Mouse (Mus musculus): ENCODE measurements at regions not wholly inside any gene's neighbourhood (a gene's known extent, or its start where the extent isn't known, plus 50 kb on each side); places are given as distances from the start of the nearest gene placed in this dataset.
"Not testable (repeated sequence)": the region's sequence is repeated elsewhere in the genome, so short reads cannot be mapped to it uniquely, and the experiment has no call there.

DNA sequence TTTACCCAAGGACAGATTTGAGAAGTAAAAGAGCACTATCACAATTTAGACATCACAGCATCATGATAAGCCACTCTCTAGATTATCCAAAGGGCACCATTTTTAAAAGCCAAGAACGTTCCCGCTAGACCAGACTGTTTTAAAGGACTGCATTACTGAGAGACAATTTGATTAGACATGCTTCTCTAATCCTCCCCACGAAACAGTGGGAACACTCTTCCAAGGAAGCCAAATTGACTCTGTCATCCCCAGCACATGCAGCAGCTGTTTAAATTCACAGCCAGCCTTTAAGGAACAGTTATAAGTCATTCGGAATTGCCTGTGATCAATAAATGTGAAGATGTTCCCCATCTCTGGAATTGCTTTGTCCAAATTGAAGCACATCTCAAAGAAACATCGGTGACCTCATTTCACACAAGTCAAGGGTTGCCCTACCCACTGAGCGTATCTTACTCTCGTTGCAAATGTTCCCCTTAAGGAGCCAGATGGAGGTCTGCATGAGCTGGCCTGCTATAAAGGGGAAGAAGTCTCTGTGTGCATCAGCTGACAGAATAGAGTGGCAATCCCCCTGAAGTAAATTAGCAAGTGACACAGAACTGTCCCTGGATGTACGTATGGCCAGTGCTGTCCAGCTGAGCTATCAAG is 393.2 kb downstream of the Pid1 start:
- DNase-seq (ENCODE audit: low read depth, low spot score), result no peak

- DNase-seq (ENCODE audit: low read depth, low spot score), result not testable (repeated sequence)
Measured at GRCm38 (mm10) chr1:83964631-83965030, 399.3 kb downstream of the Pid1 start.

GRCm38 (mm10) chr1:83961761-83962160 is 402.2 kb downstream of the Pid1 start:
- DNase-seq (ENCODE audit: low read depth, low spot score), result no peak

DNA sequence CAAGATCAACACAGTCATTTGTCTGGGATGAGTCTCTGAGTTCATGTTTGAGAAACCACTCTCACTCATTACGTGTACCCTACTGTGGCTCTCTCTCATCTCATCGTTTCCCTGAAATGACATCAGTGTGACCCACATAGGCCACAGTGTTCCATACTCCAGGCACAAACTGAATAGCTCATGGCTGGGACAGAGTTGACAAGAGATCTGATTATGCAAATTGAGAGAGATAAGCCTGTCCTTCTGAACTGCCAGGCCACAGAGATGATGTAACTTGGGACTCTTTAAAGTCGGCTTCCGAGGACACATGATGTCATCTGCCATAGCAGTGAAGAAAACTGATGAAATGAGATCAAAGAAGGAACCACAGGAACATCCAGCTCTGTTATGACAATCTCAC is 404.2 kb downstream of the Pid1 start:
- DNase-seq (ENCODE audit: low read depth, low spot score), result no peak

DNA sequence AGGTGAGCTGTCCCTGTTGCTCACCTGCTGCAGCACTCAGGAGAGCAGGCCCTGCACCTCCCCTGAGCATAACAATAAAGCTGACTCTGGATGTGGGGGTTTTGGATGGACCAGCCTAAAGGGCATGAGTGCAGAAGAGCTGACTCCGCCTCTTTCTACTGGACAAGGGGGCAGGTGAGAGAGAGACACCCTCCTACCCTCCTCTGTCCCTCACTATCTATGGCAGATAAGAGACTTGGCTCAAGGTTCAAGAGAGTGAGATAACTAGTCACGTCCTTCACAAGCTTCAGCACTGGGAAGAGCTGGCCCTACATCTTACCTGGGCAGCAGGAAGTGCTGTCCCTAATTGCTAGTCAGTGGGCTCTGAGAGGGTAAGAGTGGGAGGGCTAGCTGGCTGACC is 441.1 kb downstream of the Pid1 start:
- DNase-seq (ENCODE audit: low read depth, low spot score), result no peak

GRCm38 (mm10) chr1:83915454-83915853 is 448.5 kb downstream of the Pid1 start:
- DNase-seq (ENCODE audit: low read depth, low spot score), result no peak

DNA sequence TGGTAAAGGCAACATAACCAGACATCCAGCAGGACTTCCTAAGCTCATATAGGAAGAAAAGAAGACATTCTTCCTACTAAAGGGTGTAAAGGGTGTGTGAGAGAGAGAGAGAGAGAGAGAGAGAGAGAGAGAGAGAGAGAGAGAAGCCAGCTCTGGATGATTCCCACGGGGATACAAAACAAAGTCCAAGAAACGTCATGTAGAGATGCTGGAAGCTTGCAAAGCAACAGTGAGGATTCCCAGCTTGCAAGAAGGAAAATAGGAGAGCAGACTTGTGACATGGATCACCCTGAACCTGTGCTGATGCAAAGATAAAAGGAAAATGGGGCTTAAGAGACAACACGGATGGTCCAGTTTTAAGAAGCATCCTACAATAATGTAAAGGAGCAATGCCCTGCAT is 456.6 kb downstream of the Pid1 start:
- no peak for DNase-seq (ENCODE audit: low read depth, low spot score)

DNA sequence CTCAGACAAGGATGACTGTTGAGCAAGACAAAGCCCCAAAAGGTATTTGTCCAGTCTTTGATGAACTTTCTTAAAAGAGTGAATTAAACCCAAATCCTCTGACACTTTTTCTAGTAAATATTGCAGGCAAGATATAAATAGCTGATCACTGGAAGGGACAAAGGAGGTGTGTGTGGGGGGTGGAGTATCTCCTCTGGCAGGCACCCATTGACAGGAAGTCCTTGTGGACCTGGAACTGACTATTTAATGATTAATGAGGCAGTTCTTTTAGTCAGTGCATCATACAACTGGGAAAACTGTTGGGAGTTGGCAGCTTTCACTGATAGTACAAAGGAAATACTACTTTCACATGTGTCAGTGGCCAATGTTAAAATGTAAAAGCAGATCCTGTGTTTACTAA is 457.1 kb downstream of the Pid1 start:
- DNase-seq (ENCODE audit: low read depth, low spot score), result no peak

- no peak for DNase-seq (ENCODE audit: low read depth, low spot score)
Measured at GRCm38 (mm10) chr1:83900135-83900534, 463.8 kb downstream of the Pid1 start.

GRCm38 (mm10) chr1:83896650-83897049 is 467.3 kb downstream of the Pid1 start:
- DNase-seq (ENCODE audit: low read depth, low spot score), result no peak

- DNase-seq (ENCODE audit: low read depth, low spot score), result no peak
Measured at GRCm38 (mm10) chr1:83879109-83879399, 471.1 kb upstream of the Sphkap start.

DNA sequence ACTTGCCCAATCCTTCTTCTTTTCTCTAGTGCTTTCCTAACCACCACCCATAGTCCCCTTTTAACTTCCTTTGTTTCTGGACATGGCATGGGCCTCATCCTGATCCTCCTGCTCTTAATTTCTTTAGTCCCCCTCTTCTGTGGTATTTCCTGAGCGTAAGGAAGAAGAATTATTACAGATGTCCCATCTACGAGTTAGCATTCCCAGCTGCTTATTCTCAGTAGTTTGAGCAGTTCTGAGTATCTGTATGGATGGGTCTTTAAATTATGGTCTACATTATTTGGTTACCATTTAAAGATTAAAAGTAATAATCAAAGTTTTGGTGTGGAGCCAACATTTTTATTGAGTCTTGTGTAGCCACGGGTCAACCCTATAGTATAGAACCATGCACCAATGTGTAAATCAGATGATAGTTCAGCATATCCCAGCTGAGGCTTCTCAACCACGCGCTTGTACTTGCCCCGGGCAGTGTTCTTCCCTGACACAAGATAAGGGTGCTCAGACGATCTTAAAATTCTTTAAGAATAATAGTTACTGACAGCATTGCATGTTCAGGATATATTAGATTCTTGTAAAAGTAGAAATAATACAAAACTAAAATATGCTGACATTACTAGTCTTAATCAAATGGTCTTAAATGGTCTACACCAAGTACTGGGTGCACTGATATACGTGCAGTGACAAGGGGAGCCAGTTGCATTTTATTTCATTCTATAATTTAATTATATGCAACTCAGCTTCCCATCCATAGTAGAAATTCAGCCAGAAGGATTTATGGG is 470.5 kb upstream of the Sphkap start:
- DNase-seq (ENCODE audit: low read depth, low spot score), result no peak

- DNase-seq (ENCODE audit: low read depth, low spot score), result no peak
Measured at GRCm38 (mm10) chr1:83870853-83871567, 463.0 kb upstream of the Sphkap start.

DNA sequence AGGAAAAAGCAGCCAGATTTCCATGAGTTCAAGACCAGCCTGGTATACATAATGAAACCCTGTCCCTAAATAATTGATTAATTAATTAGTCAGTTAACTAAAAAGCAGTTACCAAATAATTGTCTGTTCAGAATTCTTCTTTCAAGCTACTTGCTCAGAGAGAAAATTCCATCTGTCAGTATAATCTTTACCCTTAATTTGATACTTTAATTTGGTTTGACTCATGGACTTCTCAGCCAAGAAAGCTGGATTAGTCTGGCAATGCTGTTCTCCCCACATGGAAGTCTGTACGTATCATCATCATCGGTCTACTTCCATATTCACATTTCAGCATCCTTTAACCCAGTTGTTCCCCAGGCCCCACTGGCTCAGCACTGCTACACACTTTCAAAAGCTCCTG is 461.0 kb upstream of the Sphkap start:
- no peak for DNase-seq (ENCODE audit: low read depth, low spot score)

- DNase-seq (ENCODE audit: low read depth, low spot score), result no peak
Measured at GRCm38 (mm10) chr1:83862541-83862940, 454.5 kb upstream of the Sphkap start.

GRCm38 (mm10) chr1:83862128-83862527 is 454.1 kb upstream of the Sphkap start:
- DNase-seq (ENCODE audit: low read depth, low spot score), result no peak

DNA sequence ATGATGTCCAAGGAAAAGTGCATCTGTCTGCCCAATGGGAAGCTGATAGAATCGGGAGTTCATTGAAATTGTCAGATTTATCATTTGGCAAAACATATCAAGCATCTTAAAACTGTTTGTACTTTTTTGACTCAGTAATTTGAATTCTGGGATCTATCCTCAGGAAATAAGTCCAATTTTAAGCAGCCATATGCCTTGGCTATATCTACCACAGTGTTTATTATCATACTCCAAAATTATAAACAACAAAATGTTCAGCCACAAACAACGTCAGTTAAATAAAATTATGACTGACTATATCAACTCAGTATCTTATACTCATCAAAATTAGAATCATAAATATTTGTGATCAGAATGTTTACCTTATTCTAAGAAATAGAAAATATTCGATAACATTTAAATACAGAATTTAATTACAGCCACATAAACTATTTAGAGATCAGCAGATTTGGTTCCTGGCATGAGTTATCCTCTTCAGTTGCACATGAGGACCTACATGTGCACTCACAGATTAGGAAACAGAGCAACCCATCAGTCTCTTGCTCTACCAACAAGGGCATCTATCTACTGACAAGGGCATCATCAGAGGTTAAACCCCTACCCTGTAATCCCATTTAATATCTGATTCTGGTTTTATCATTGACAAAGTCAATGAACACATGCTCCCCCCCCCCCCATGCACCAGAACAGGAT is 451.9 kb upstream of the Sphkap start:
- no peak for DNase-seq (ENCODE audit: low read depth, low spot score)

DNA sequence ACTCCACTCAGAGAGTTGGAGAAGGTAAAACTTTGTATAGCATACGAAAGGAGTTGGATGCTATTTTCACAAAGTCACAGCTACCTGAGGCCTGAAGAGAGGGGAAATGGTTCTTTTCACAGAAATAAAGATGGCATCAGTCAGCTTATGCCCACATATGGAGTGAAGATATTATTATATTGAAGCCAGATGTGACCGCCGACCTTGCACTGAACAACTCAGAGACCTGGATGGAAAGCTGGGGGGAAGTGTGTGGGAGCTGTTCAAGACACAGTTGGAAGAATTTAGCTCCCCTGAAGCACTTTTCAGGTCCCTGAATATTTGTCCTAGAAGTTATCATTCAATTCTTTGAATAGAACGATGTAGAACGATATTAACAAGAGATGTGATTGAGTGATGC is 446.0 kb upstream of the Sphkap start:
- DNase-seq (ENCODE audit: low read depth, low spot score), result no peak

- DNase-seq (ENCODE audit: low read depth, low spot score), result no peak
Measured at GRCm38 (mm10) chr1:83851081-83851480, 443.1 kb upstream of the Sphkap start.

DNA sequence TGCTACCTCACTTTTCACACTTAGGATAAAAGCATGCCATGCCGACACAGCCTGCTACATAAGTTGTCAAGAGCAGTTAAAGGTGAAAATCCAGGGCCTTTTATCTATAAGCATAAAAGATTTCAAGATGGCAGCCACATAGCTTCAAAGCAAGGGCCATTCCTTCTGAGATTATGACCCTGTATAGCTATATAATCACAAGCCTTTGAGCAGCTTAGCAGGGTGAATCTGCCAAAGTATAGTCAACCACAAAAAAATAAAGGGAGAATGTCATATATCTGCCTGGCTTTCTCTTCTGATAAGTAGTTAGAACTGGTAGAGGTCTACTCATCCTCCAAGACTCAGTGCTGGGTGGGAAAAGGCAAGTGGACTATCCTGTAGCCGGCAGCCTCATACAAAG is 440.4 kb upstream of the Sphkap start:
- DNase-seq (ENCODE audit: low read depth, low spot score), result no peak

GRCm38 (mm10) chr1:83847992-83848391 is 440.0 kb upstream of the Sphkap start:
- no peak for DNase-seq (ENCODE audit: low read depth, low spot score)

- no peak for DNase-seq (ENCODE audit: low read depth, low spot score)
Measured at GRCm38 (mm10) chr1:83844827-83845379, 436.9 kb upstream of the Sphkap start.

All from brain, embryonic 18.5 days (tissue).